Mouse (Mus musculus) kidney, postnatal 36 days (tissue): ENCODE data around the gene St3gal6.
"Not testable (repeated sequence)": the region's sequence is repeated elsewhere in the genome, so short reads cannot be mapped to it uniquely, and the experiment has no call there.

Experiments used
- DNase-seq, 2 experiments: peaks; one replicate each; pipeline ENCODE4 v3.0.0; 2021 to 2022; ENCODE audit warnings: mixed read lengths in 2 of 2

St3gal6 gene

GRCm38 (mm10) chr16:58474875-58475274 lies 49.2 kb downstream of the St3gal6 start:
- DNase-seq, result no peak

GRCm38 (mm10) chr16:58470841-58471240 lies 53.2 kb downstream of the St3gal6 start:
- no peak for DNase-seq

DNA sequence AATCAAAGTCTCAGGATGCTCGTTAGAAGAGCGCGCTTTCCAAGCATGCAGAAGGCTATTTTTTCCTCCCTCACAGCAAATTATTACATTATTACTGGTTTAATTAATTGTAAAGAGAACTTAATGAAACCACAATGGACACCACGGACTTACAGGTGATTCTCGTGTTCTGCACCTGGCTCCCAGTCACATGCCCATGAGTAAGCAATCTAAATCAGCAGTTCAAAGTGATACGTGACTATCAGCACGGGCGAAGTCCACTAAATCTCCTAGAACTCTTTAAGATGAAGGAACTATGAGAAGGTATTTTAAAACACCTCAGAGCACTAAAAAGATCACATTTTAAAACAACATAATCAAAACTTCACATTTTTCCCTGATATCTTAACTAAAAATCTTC lies 54.0 kb downstream of the St3gal6 start:
- DNase-seq, result no peak

- DNase-seq, result no peak
Measured at GRCm38 (mm10) chr16:58465412-58465811, 58.6 kb downstream of the St3gal6 start.

DNA sequence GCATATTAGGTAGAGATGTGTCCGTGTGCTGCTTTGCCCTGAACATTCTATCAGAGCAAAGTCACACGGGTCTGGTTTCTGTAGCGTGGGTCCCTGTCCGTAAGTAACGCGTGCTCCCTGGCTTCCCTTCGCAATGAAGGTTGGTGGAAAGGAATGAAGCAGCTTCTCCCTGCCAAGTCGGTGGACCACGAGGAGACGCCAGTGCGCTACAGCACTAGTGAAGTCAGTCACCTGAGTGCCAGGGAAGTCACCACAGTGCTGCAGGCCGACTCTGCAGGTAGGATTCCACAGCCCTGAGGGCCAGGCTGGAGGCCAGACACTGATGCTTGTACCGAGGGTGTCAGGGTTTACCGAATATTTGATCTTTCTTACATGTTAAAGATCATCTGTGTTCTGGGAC lies 60.0 kb downstream of the St3gal6 start:
- DNase-seq, result peak; percentile 62 to 71

DNA sequence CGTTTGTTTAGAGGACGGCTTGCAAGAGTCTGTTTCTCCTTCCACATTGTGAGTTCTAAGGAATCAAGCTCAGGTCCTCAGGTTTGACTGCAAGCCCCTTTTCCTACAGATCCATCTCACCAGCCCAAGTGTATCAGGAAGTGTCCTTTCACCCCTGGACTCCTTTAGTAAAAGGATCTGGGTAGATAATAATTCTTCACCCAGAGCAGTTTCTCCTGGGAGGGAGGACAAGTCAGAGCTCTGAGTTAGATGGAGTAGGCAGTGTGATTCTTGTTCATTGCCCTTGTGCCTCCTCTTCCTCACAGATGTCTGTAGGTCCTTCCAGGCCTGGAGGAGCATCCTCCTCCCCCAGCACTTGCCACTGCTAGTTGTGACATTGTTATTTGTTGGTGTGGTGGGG lies 61.5 kb downstream of the St3gal6 start:
- DNase-seq, result no peak

- no peak for DNase-seq
Measured at GRCm38 (mm10) chr16:58461856-58462518, 62.1 kb downstream of the St3gal6 start.

GRCm38 (mm10) chr16:58460386-58460785 lies 63.7 kb downstream of the St3gal6 start:
- no peak for DNase-seq

DNA sequence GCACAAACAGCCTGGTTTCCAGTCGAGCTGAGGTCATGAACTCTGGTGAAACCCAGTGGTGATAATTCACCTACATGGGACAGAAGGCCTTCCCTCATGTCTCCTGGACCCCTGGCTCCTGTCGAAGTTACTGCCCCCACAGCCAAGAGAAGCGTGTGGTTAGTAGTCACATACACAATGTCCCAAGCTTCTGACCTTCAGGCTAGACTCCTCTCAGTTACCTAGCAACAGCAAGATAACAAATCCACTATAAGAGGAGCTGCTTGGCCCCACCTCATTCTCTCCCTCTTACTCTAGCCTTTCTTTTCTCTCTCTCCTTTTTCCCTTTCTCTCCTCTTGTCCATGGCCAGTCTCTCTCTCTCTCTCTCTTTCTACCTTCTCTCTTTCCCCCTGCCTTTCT lies 64.1 kb downstream of the St3gal6 start:
- DNase-seq, result not testable (repeated sequence)

GRCm38 (mm10) chr16:58456991-58457390 lies 67.1 kb downstream of the St3gal6 start:
- DNase-seq, result no peak

GRCm38 (mm10) chr16:58456445-58456844 lies 67.6 kb downstream of the St3gal6 start:
- peak; percentile 36 to 49 for DNase-seq

DNA sequence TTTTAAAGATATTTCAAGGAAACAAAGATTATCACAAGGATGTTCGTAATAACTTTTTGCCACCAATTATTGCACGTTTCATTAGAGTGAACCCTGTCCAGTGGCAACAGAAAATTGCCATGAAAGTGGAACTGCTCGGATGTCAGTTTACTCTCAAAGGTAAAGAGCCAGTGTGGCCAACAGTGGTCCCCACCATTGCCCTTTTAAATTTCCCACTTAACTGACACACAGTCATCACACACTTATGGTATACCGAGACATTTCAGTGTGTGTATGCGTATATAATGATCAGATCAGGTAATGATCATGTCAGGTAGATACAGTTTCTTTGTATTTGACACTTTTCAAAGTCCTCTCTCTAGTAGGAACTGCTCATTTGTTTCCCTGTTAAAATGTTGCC lies 68.9 kb downstream of the St3gal6 start:
- DNase-seq, result no peak

DNA sequence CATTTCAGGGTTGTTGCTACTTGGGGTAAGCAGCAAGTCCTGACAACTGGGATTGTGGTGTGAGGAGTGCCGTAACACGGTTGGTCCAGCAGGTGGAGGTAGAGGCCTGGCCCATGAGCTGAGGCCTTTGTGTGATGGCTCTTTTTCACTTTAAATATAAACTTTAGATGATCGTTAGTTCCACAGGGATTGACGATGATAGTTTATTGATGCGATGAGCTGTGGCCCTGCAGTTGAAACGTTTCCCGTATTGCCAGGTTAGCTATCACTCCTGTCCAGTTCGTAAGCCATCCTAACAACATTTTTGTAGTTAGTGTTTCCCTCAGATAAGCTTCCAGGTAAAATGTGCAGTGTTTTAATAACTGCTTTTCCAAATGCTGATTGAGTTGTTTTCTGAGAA lies 69.4 kb downstream of the St3gal6 start:
- DNase-seq, result peak; percentile 65 to 78

- no peak for DNase-seq
Measured at GRCm38 (mm10) chr16:58453820-58454219, 70.2 kb downstream of the St3gal6 start.

DNA sequence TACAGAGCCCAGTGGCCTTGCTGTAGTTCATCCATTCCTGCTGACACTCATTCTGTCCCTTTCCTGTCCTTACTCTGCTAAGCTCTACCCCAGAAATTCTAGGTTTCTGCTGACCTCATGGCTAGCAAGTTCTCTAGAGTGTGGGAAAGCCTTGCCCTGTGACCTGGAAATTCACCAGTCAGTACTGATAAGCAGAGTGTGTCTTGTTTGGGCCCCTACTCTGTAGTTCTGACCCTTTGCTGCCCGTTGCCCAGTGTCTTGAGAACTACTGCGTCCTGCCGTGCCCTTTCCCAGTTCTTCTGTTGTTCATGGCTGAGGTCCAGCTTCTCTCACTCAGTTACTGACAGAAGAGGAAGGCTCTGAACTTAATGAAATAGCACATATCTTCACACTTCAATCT lies 70.9 kb downstream of the St3gal6 start:
- peak; percentile 56 to 63 for DNase-seq

DNA sequence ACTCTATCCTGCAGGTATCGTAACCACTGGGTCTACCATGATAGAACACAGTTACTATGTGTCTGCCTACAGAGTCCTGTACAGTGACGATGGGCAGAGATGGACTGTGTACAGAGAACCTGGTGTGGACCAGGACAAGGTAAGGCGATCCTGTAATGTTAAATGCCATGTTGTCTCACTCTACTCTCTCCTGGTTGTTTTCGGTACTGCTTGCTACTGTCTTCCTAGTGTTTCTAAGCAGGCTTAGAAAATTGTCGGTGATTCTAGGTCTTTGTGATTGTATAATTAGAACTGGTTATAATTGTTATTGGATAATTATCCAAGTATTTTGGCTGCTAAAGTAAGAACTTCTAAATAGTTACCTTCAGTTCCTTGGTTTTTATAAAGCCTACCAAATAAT lies 72.4 kb downstream of the St3gal6 start:
- DNase-seq, result no peak

DNA sequence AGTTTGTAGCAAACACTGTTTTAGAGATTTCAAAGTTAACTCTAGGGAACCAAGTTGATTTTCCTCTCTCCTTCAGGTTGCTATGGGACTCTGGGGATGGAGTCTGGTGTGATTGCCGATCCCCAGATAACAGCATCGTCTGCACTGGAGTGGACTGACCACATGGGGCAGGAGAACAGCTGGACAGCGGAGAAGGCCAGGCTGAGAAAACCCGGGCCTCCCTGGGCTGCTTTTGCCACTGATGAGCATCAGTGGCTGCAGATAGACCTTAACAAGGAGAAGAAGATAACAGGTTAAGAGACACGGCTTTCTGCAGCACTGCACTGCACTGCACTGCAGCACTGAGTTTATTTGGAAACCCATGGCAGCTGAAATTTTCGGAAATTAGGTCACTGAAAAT lies 73.4 kb downstream of the St3gal6 start:
- DNase-seq, result no peak

- no peak for DNase-seq
Measured at GRCm38 (mm10) chr16:58449073-58449472, 75.0 kb downstream of the St3gal6 start.

DNA sequence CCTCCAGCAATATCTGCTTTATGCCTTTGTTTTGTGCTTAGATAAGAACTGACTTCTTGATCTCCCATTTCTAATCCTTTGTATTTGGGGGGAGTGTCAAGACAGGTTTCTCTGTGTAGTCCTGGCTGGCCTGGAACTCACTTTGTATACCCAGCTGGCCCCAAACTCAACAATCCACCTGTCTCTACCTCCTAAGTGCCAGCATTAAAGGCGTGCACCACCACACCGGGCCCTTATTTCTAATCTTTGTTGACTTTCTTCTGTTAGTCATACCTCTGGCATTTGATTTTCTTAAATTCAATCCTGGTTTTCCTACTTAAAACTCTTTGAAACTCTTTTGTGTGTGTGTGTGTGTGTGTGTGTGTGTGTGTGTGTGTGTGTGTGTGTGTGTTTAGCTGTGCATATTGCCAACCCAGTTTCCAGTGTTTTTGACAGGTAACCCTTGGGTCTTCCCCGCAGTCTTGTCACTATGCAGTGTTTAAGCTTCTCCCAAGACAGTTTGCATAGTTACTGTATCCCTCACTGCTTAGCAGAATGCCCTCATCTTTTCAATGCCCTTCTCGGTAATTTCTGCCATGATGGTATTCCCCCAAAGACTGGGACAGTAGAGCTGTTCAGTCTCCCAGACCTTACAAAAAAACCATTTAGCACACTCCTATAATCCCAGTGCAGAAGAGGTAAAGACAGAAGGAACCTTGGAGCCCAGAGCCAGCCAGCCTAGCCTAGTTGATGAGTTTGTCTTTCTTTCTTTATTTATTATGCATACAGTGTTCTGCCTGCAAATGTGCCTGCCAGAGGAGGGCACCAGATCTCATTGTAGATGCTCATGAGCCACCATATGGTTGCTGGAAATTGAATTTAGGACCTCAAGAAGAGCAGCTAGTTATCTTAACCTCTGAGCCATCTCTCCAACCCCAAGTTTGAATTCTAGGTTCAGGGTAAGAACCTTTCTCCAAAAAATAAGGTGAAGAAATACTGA lies 77.5 kb downstream of the St3gal6 start:
- no peak for DNase-seq

DNA sequence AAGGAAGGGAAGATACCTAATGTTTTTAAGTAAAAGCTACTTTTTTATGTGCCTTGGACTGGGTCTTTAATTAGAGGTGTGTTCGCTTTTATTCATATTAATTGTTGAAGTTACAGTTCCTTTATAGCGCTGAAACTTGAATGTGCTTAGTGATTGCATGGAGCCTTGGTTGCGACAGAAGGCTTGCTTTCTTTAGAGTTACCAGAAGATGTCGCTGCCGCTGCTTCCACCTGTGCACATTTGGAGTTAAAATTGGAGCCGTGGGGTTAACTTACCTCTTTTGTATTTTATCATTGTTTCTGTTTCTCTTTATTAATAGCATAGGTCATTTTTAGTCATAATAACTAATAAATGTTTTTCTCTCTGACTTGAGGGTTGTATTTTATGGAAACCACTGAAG lies 79.3 kb downstream of the St3gal6 start:
- no peak for DNase-seq

GRCm38 (mm10) chr16:58432384-58432783 lies 91.7 kb downstream of the St3gal6 start:
- DNase-seq, result no peak

DNA sequence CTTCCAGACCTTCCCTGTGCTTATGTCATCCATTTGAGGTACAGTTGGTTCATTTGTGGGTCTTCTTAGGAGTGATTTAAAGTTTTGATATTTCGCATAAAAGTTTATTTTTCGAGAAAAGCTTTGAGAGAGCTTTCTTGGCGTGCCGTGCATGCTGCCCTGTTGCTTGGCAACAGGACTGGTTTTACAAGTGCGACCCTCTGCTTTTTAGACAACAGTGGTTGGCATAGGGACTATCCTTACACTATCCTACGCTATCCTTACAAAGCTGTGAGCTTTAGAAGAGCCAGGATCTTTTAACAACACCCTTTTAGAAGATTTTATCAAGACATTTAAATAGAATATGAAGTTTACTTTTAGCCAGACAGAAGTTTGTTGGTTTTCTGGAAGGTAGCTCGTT lies 93.8 kb downstream of the St3gal6 start:
- DNase-seq, result no peak

- DNase-seq, result peak; percentile 55 to 57
Measured at GRCm38 (mm10) chr16:58421696-58422354, 102.2 kb downstream of the St3gal6 start.
